Mouse (Mus musculus): ENCODE measurements around the gene Lrrc17.
"Not testable (repeated sequence)": the region's sequence is repeated elsewhere in the genome, so short reads cannot be mapped to it uniquely, and the experiment has no call there.

Lrrc17 gene

GRCm38 (mm10) chr5:21608311-21609304, 65.2 kb downstream of the Lrrc17 start:
- DNase-seq, result no peak

- DNase-seq, result no peak
These were observed 67.6 kb downstream of the Lrrc17 start for GRCm38 (mm10) chr5:21610996-21611395.

- DNase-seq, result not testable (repeated sequence)
These were observed 70.9 kb downstream of the Lrrc17 start for GRCm38 (mm10) chr5:21614299-21614698.

- DNase-seq, result no peak
These were observed 73.2 kb downstream of the Lrrc17 start for GRCm38 (mm10) chr5:21616450-21617009.

All from lung, postnatal 4 days (tissue).